Comparison of ENCODE assay signal across 13 mouse cellular contexts in genomic region chr5:102777852-102778251, GRCm38 (mm10).
DNase-seq lines count a peak whose midpoint lies in the region; ATAC-seq and TF ChIP-seq lines count a peak whose summit lies in the region.
"Had no signal": no experiment of that assay in that cellular context is flagged by ENCODE, and none has a peak within 500 bp of the region (broad histone marks: within the 10 kb centered on the region; RNA-seq: fewer than 3 reads in every experiment).

No protein-coding gene starts in this region.

- no peaks in the 10 kb centered on the region for H3K79me2 ChIP-seq in myocyte (ENCODE audit: control insufficient read depth, insufficient read depth)

- no peaks in the 10 kb centered on the region for H3K9me3 ChIP-seq in neural tube, embryonic 13.5 days
- no peaks in the 10 kb centered on the region for H3K9me3 ChIP-seq in neural tube, embryonic 15.5 days (replicated peaks)
- H3K9me3 ChIP-seq in heart, embryonic 11.5 days (replicated peaks; ENCODE audit: control insufficient read depth, low read length), result no peaks in the 10 kb centered on the region

- H3K4me3 ChIP-seq in neural tube, embryonic 13.5 days, result no peak overlapping the region
- no peak overlapping the region for H3K4me3 ChIP-seq in neural tube, embryonic 15.5 days (replicated peaks)
- no peak overlapping the region for H3K4me3 ChIP-seq in heart, embryonic 11.5 days (ENCODE audit: low read depth, low read length)
- no peak overlapping the region for H3K4me3 ChIP-seq in myocyte

- ATAC-seq in neural tube, embryonic 13.5 days (ENCODE audit: low read depth), result no peak
- no peak for ATAC-seq in neural tube, embryonic 15.5 days (ENCODE audit: low FRiP score)
- no peak for ATAC-seq in heart, embryonic 11.5 days (replicated peaks; ENCODE audit: insufficient number of reproducible peaks, low FRiP score, low TSS enrichment)

- peak overlapping the region; percentile 59; the same call in 1 of the 2 replicates for H3K27ac ChIP-seq in neural tube, embryonic 13.5 days (replicated peaks)
- H3K27ac ChIP-seq in neural tube, embryonic 15.5 days (replicated peaks), result no peak overlapping the region
- 0 out of 2 replicates have a peak overlapping the region, but pooled peaks have one; percentile 7 for H3K27ac ChIP-seq in heart, embryonic 11.5 days (ENCODE audit: low read depth, low read length)
- H3K27ac ChIP-seq: macrophage had no signal

- intact Hi-C loops in heart, postnatal 25 days (cut with DNase I), result no loop called here

- H3K9ac ChIP-seq in neural tube, embryonic 13.5 days, result no peak overlapping the region
- H3K9ac ChIP-seq in neural tube, embryonic 15.5 days (replicated peaks), result no peak overlapping the region
- no peak overlapping the region for H3K9ac ChIP-seq in heart, embryonic 11.5 days (ENCODE audit: low read depth, low read length)

- H3K4me2 ChIP-seq in neural tube, embryonic 13.5 days, result no peak overlapping the region
- H3K4me2 ChIP-seq in neural tube, embryonic 15.5 days, result no peak overlapping the region
- no peak overlapping the region for H3K4me2 ChIP-seq in heart, embryonic 11.5 days
- H3K4me2 ChIP-seq in myocyte (ENCODE audit: low read depth), result peak overlapping the region; percentile 41

- H3K27me3 ChIP-seq in neural tube, embryonic 13.5 days, result no peaks in the 10 kb centered on the region
- H3K27me3 ChIP-seq in neural tube, embryonic 15.5 days (replicated peaks), result no peaks in the 10 kb centered on the region
- H3K27me3 ChIP-seq in heart, embryonic 11.5 days (ENCODE audit: control insufficient read depth, insufficient read depth, low read length), result no peaks in the 10 kb centered on the region
- H3K27me3 ChIP-seq in myocyte (ENCODE audit: control insufficient read depth, insufficient read depth, insufficient read length), result no peaks in the 10 kb centered on the region

- no peak for TF ChIP-seq POLR2A in myocyte (IDR thresholded peaks at IDR 0.05; ENCODE audit: insufficient read length, low read depth)

- no peak overlapping the region for H3ac ChIP-seq in myocyte (ENCODE audit: control insufficient read depth, insufficient read length)

- DNase-seq in heart, adult 8-10 months (ENCODE audit: low spot score), result peak; percentile 27
- no peak for DNase-seq in heart, postnatal 25 days (ENCODE audit: low spot score)
- DNase-seq in cerebellum, adult 11-12 months, result no peak
- no peak for DNase-seq in frontal cortex, postnatal 10 days (ENCODE audit: low spot score in 2 of 2)
- DNase-seq: adrenal gland, adult 2 months; embryo, embryonic 11 days; gastrocnemius, postnatal 36 days; right cerebral cortex, postnatal 14 days had no signal

- H3K4me1 ChIP-seq in neural tube, embryonic 13.5 days (replicated peaks), result peaks cover 11% of the 10 kb centered on the region
- H3K4me1 ChIP-seq in neural tube, embryonic 15.5 days, result peaks cover 5% of the 10 kb centered on the region
- peaks cover 4% of the 10 kb centered on the region; the same call in 1 of the 2 replicates for H3K4me1 ChIP-seq in heart, embryonic 11.5 days (ENCODE audit: control insufficient read depth, insufficient read depth, low read length)

- no peaks in the 10 kb centered on the region for H3K36me3 ChIP-seq in neural tube, embryonic 13.5 days
- no peaks in the 10 kb centered on the region for H3K36me3 ChIP-seq in neural tube, embryonic 15.5 days
- no peaks in the 10 kb centered on the region for H3K36me3 ChIP-seq in heart, embryonic 11.5 days (ENCODE audit: control insufficient read depth, insufficient read depth, low read length)
- H3K36me3 ChIP-seq in myocyte (ENCODE audit: control insufficient read depth, insufficient read depth), result no peaks in the 10 kb centered on the region

- WGBS in neural tube, embryonic 13.5 days, result 65% methylated on average over 9 of the region's 9 CpGs
- WGBS in neural tube, embryonic 15.5 days, result 61% methylated on average over 9 of the region's 9 CpGs
- WGBS in heart, embryonic 11.5 days (ENCODE audit: insufficient replicate concordance), result 54% methylated on average over 9 of the region's 9 CpGs

TF ChIP-seq in myocyte, 11 proteins besides CTCF, POLR2A, EP300 and RAD21:
- TF ChIP-seq MYOD1 (IDR thresholded peaks at IDR 0.05; ENCODE audit: control insufficient read depth in 1 of 3, insufficient read length in 2 of 3, low read depth in 2 of 3) (no peak), POLR2AphosphoS2 (IDR thresholded peaks at IDR 0.05; ENCODE audit: insufficient read length, low read depth) (no peak), E2F4 (IDR thresholded peaks at IDR 0.05; ENCODE audit: insufficient read depth) (no peak), TCF3 (IDR thresholded peaks at IDR 0.05; ENCODE audit: insufficient read length, low read depth) (no peak), MAX (IDR thresholded peaks at IDR 0.05; ENCODE audit: low read depth) (no peak), REST (IDR thresholded peaks at IDR 0.05; ENCODE audit: insufficient read depth, insufficient read length) (no peak), TCF12 (IDR thresholded peaks at IDR 0.05; ENCODE audit: insufficient read depth, poor library complexity, severe bottlenecking) (no peak), CEBPB (IDR thresholded peaks at IDR 0.05; ENCODE audit: insufficient read depth, poor library complexity, severe bottlenecking) (no peak), MYOG (IDR thresholded peaks at IDR 0.05; ENCODE audit: control insufficient read depth in 1 of 3, insufficient read depth in 1 of 3, insufficient read length in 2 of 3, low read depth in 2 of 3) (no peak), USF1 (IDR thresholded peaks at IDR 0.05; ENCODE audit: low read depth) (no peak), SRF (IDR thresholded peaks at IDR 0.05; ENCODE audit: control insufficient read depth, insufficient read length, low read depth) (no peak)
